Mouse (Mus musculus) megakaryocyte, embryonic 14.5 days (primary cell): ENCODE results near the gene Grtp1.

Experiments used
- FLI1 ChIP-seq: IDR thresholded peaks from 2 replicates; pipeline ENCODE4 v1.6.1; 2012; ENCODE audit warnings: low read length, inconsistent platforms, mixed read lengths
- GATA1 ChIP-seq: IDR thresholded peaks from 3 replicates; pipeline ENCODE4 v1.6.1; 2012; ENCODE audit warnings: mixed read lengths, low read length, inconsistent platforms, borderline replicate concordance

GRCm38 (mm10) chr8:13164361-13164760 lies 36.1 kb downstream of the Grtp1 start:
- TF ChIP-seq GATA1 (no peak), FLI1 (no peak)
